Mouse (Mus musculus) leukemia stem cell, adult 10-12 weeks (primary cell): ENCODE results near the gene Mcf2. TPM values are rescaled to one million over a fixed set of nuclear protein-coding genes. Genes with fewer than 3 reads are reported as not detected.

Experiments
- polyA plus RNA-seq: library from polyadenylated mRNA; stranded (reverse); fragments of >175 nt; gene quantifications from 2 replicates; pipeline ENCODE4 v1.2.3, GENCODE M21; 2012; ENCODE audit warnings: low replicate concordance

Mcf2 gene
- polyA plus RNA-seq, result not detected in 2 replicates

DNA sequence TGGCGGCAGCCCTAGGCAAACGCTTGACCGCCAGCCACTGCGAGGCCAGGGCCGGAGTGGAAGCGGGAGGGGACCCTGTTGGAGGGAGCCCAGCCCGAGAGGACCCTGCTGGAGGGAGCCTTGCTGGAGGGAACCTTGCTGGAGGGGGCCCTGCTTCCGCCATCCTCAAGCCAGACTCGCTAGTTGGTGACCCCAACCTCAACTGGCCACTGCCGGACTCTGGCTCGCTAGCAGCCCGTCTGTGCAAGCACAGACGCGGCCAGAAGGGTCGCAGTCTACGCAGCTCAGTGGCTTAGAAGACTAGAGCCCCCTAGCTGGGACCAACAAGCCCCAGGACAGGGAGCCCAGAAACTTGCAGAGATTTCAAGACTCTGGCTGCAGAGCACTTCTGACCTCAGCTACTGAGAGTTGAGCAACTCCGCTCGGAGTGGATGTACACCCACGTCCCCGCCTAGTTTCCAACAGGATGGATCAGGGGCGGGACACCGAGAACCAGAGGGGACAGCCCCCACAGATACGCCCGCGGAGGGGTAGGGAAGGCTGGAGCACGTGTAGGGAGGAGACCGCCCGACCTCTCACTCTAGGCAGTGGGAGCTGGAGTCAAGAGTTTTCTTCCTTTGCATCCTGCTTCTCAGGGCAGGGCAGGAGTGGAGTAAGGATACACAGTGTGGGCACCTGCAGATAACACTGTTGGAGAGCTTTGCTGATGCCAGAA lies at the start of gene Mcf2:
Gene Mcf2 (minus strand): TSS at position 346 of the 715 bp plus-strand sequence.

Other genes with a start within 250 kb of the Mcf2 start
- not detected in 2 replicates for gene F9, start 179.6 kb downstream of the Mcf2 start, polyA plus RNA-seq